Mouse (Mus musculus): ENCODE data around the gene Wnt10a. TPM values are rescaled to one million over a fixed set of nuclear protein-coding genes. Genes with fewer than 3 reads are reported as not detected.

The Wnt10a gene
- 1.6 and 2.0 TPM in 2 replicates for polyA plus RNA-seq (2014; fragmentation: Nextera tagmentation; extraction: Ambion mirVana)

DNA sequence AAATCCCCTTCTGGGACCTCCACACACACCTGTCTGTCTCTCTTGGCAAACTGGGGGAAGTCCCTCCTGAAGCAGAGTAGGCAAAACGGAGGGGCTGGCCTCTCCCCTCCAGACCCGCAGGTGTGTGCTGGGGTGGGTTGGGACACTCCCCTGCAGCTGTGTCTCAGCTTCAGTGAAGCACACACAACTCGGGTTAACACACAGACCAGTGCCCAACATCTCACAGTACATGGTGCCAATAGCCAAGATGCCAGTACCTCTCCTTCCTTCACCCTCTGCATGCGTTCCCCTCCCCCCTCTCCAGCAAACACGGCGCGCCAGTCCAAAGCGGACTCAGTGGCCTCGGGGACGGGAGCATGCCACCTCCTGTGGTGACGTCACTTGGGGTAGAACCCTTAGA, at the start of gene Wnt10a:
Gene Wnt10a (plus strand): TSS at position 268 of the 400 bp plus-strand sequence.
- ATAC-seq (ENCODE audit: low FRiP score) (no peak), DNase-seq (ENCODE audit: low spot score) (no peak)
- H3K9me3 ChIP-seq (ENCODE audit: control insufficient read depth, low read length), result no peaks in the 10 kb centered on the region
- H3K4me1 ChIP-seq (replicated peaks; ENCODE audit: control insufficient read depth, insufficient read depth, low read length), result peaks cover 7% of the 10 kb centered on the region
- H3K27me3 ChIP-seq (ENCODE audit: control insufficient read depth, insufficient read depth, low read length), result peaks cover 94% of the 10 kb centered on the region
- WGBS, result 0% methylated on average over 10 of the region's 11 CpGs
- H3K4me3 ChIP-seq (ENCODE audit: low read depth, low read length), result peak within 1 kb of the TSS; percentile 18
- peak within 1 kb of the TSS; percentile 4; the same call in 1 of the 2 replicates for H3K9ac ChIP-seq (ENCODE audit: low read depth, low read length)
- H3K27ac ChIP-seq (ENCODE audit: low read depth, low read length), result no peak within 1 kb of the TSS
- peak within 1 kb of the TSS; percentile 29 for H3K4me2 ChIP-seq (replicated peaks; ENCODE audit: low read depth, low read length)
- H3K36me3 ChIP-seq (ENCODE audit: control insufficient read depth, insufficient read depth, low read length), result no peaks in the 10 kb centered on the region

DNA sequence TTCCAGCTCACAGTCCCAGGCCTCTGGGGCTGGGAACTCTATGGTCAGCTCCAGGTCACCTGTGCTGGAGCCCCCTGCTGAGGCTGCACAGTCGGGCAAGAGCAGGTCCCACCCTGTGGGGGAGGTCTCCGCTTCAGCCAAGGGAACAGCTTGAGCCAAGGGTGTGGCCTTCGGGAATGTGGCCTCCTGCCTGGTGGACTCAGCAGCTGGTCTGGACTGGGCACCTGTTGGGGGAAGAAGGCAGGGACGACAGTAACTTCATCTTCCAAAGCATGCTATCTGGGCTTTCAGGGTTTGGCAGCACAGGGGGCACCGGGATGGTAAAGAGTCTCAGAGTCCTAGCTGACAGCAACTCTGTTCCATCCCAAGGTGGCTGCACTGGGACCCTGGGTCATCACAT, 44.0 kb upstream of the Wnt10a start:
- Histone ChIP-seq H3K4me3 (ENCODE audit: low read depth, low read length) (no peak overlapping the region), H3K36me3 (ENCODE audit: control insufficient read depth, insufficient read depth, low read length) (no peaks in the 10 kb centered on the region), H3K27me3 (ENCODE audit: control insufficient read depth, insufficient read depth, low read length) (peaks cover 9% of the 10 kb centered on the region), H3K27ac (ENCODE audit: low read depth, low read length) (no peak overlapping the region), H3K4me2 (replicated peaks; ENCODE audit: low read depth, low read length) (no peak overlapping the region), H3K9ac (ENCODE audit: low read depth, low read length) (no peak overlapping the region), H3K9me3 (ENCODE audit: control insufficient read depth, low read length) (no peaks in the 10 kb centered on the region), H3K4me1 (replicated peaks; ENCODE audit: control insufficient read depth, insufficient read depth, low read length) (no peaks in the 10 kb centered on the region)
- DNase-seq (ENCODE audit: low spot score), result no peak
- WGBS, result 81% methylated on average over 5 of the region's 5 CpGs
- no peak for ATAC-seq (ENCODE audit: low FRiP score)

DNA sequence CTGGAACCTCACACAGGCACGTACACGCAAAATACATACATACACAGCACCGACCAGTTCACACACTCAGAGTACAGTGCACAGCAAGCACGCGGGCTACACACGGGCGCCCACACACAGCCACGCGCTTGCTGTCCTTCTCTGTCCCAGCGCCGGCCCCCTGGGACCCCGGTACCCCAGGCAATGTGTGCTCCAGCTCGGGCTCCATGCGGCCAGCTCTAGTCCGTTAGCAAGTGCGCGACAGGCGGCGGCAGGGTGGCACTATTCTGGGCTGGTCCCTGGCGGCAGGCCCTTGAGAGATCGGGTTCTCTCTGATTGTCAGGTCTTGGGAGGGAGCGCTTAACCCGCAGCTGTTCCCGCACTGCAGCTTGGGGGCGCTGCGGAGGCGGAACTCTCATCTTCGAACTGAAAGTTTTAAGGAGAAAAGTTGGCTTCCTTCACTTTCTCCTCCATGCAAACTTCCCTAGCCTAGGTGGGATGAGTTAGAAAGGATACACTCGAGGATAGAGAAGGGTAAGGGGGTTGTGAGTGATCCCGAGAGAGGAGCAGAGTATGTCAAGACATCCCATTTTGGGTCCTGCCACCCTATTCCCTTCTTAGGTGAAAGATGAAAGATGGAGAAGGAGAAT, 42.6 kb upstream of the Wnt10a start, which contains the start of gene Prkag3:
Gene Prkag3 (minus strand): TSS at position 579 of the 629 bp plus-strand sequence.
- ATAC-seq (ENCODE audit: low FRiP score), result no peak

DNA sequence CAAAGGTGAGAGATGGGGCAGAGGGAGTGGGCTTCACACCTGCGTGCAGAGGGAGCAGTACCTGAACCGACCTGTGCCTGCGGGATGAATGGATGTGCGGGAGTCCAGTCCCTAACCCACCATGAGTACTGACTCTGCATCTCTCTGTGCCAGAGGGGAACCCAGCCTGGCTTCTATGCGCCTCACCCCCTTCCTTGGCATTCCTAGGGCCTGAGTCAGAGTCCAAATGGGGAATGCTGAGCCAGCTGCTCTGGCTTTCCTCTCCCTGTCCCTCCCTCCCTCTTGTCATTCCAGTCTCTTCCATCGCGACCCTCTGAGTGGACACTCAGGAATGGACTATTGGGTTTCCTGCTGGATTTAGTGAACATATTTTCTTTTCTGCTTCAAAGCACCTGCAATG, 42.0 kb upstream of the Wnt10a start:
- no peak overlapping the region for H3K27ac ChIP-seq (ENCODE audit: low read depth, low read length)
- H3K9me3 ChIP-seq (ENCODE audit: control insufficient read depth, low read length), result no peaks in the 10 kb centered on the region
- DNase-seq (ENCODE audit: low spot score) (no peak), ATAC-seq (ENCODE audit: low FRiP score) (no peak)
- WGBS, result 64% methylated on average over 7 of the region's 7 CpGs
- no peak overlapping the region for H3K4me2 ChIP-seq (replicated peaks; ENCODE audit: low read depth, low read length)
- H3K4me3 ChIP-seq (ENCODE audit: low read depth, low read length), result no peak overlapping the region
- H3K4me1 ChIP-seq (replicated peaks; ENCODE audit: control insufficient read depth, insufficient read depth, low read length), result no peaks in the 10 kb centered on the region
- H3K27me3 ChIP-seq (ENCODE audit: control insufficient read depth, insufficient read depth, low read length), result peaks cover 9% of the 10 kb centered on the region
- H3K36me3 ChIP-seq (ENCODE audit: control insufficient read depth, insufficient read depth, low read length), result no peaks in the 10 kb centered on the region
- H3K9ac ChIP-seq (ENCODE audit: low read depth, low read length), result no peak overlapping the region

More for the DNA sequence above, 42.6 kb upstream of the Wnt10a start, which contains the start of gene Prkag3:
- no peak within 1 kb of the TSS for H3K27ac ChIP-seq (ENCODE audit: low read depth, low read length)
- H3K9ac ChIP-seq (ENCODE audit: low read depth, low read length), result no peak within 1 kb of the TSS
- H3K4me2 ChIP-seq (replicated peaks; ENCODE audit: low read depth, low read length), result no peak within 1 kb of the TSS; the same call in 1 of the 2 replicates
- H3K36me3 ChIP-seq (ENCODE audit: control insufficient read depth, insufficient read depth, low read length), result no peaks in the 10 kb centered on the region
- DNase-seq (ENCODE audit: low spot score), result peak; percentile 68
- no peaks in the 10 kb centered on the region for H3K4me1 ChIP-seq (replicated peaks; ENCODE audit: control insufficient read depth, insufficient read depth, low read length)
- peaks cover 9% of the 10 kb centered on the region for H3K27me3 ChIP-seq (ENCODE audit: control insufficient read depth, insufficient read depth, low read length)
- H3K9me3 ChIP-seq (ENCODE audit: control insufficient read depth, low read length), result no peaks in the 10 kb centered on the region
- 11% methylated on average over 30 of the region's 30 CpGs for WGBS
- peak within 1 kb of the TSS; percentile 4; the same call in 1 of the 2 replicates for H3K4me3 ChIP-seq (ENCODE audit: low read depth, low read length)

DNA sequence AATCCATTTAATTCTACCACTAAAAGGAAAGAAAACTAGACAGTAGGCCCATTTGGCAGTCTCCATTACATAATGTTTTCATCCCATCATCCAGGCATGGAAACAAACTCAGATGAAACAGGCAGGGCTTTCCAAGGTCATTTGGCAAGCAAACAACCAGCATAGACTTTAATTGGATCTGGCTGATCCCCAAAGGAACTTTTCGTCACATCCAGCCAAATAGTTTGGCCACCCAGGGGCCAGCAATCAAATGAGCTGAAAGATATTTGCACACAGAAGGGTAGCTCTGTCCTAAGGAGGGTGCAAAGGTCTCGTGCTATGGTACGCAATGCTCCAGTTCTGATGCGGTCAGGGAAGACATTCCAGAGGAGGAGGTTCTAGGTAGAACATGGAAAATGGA, 40.6 kb upstream of the Wnt10a start:
- Histone ChIP-seq H3K27me3 (ENCODE audit: control insufficient read depth, insufficient read depth, low read length) (peaks cover 9% of the 10 kb centered on the region), H3K9ac (ENCODE audit: low read depth, low read length) (no peak overlapping the region), H3K4me3 (ENCODE audit: low read depth, low read length) (no peak overlapping the region), H3K4me2 (replicated peaks; ENCODE audit: low read depth, low read length) (no peak overlapping the region), H3K27ac (ENCODE audit: low read depth, low read length) (no peak overlapping the region), H3K9me3 (ENCODE audit: control insufficient read depth, low read length) (no peaks in the 10 kb centered on the region), H3K36me3 (ENCODE audit: control insufficient read depth, insufficient read depth, low read length) (no peaks in the 10 kb centered on the region), H3K4me1 (replicated peaks; ENCODE audit: control insufficient read depth, insufficient read depth, low read length) (no peaks in the 10 kb centered on the region)
- DNase-seq (ENCODE audit: low spot score), result no peak
- WGBS, result 85% methylated on average over 4 of the region's 4 CpGs
- ATAC-seq (ENCODE audit: low FRiP score), result no peak

DNA sequence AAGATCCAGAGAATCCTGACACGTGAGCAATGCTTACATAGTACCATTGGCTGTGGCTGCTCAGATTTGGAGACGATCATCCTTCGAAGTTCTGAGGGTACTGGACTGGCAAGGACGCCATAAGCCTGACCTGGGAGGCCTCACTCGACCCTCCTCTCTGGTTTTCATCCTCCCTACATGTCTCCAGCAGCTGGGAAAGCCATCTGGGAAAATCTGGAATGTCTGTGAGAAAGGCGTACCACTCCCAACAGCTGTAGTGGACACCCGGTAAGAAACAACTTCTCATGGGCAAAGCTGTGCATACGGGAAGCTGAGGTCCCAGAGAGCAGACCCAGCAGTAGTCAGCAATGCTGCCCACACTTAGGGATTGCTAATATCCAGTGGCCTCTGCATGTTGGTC, 39.2 kb upstream of the Wnt10a start:
- 87% methylated on average over 8 of the region's 8 CpGs for WGBS
- H3K27me3 ChIP-seq (ENCODE audit: control insufficient read depth, insufficient read depth, low read length), result peaks cover 9% of the 10 kb centered on the region
- ATAC-seq (ENCODE audit: low FRiP score) (no peak), DNase-seq (ENCODE audit: low spot score) (no peak)
- H3K4me3 ChIP-seq (ENCODE audit: low read depth, low read length), result no peak overlapping the region
- no peak overlapping the region for H3K9ac ChIP-seq (ENCODE audit: low read depth, low read length)
- H3K27ac ChIP-seq (ENCODE audit: low read depth, low read length), result no peak overlapping the region
- no peaks in the 10 kb centered on the region for H3K4me1 ChIP-seq (replicated peaks; ENCODE audit: control insufficient read depth, insufficient read depth, low read length)
- no peaks in the 10 kb centered on the region for H3K9me3 ChIP-seq (ENCODE audit: control insufficient read depth, low read length)
- no peak overlapping the region for H3K4me2 ChIP-seq (replicated peaks; ENCODE audit: low read depth, low read length)
- H3K36me3 ChIP-seq (ENCODE audit: control insufficient read depth, insufficient read depth, low read length), result no peaks in the 10 kb centered on the region

DNA sequence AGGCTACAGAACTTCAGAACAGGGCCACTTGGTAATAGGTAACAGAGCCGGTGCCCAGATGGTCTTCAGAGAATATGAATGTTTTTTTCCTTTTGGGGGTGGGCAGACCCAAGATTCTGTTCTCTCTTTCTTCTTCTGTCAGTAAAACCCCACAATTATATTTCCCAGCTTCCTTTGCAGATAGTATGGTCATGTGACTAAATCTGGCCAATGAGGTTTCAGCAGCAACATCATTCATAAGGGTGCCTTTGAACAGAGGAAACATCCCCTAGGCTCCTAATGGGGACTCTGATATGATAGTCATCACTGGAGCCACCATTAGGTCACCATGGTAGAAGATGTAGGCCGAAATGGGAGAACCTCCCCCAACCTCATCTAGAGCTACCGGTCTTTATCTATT, 38.5 kb upstream of the Wnt10a start:
- Histone ChIP-seq H3K9me3 (ENCODE audit: control insufficient read depth, low read length) (no peaks in the 10 kb centered on the region), H3K9ac (ENCODE audit: low read depth, low read length) (no peak overlapping the region), H3K4me2 (replicated peaks; ENCODE audit: low read depth, low read length) (no peak overlapping the region), H3K4me3 (ENCODE audit: low read depth, low read length) (no peak overlapping the region), H3K36me3 (ENCODE audit: control insufficient read depth, insufficient read depth, low read length) (no peaks in the 10 kb centered on the region), H3K4me1 (replicated peaks; ENCODE audit: control insufficient read depth, insufficient read depth, low read length) (no peaks in the 10 kb centered on the region), H3K27me3 (ENCODE audit: control insufficient read depth, insufficient read depth, low read length) (peaks cover 6% of the 10 kb centered on the region), H3K27ac (ENCODE audit: low read depth, low read length) (no peak overlapping the region)
- WGBS, result 95% methylated on average over 3 of the region's 3 CpGs
- ATAC-seq (ENCODE audit: low FRiP score) (no peak), DNase-seq (ENCODE audit: low spot score) (no peak)

DNA sequence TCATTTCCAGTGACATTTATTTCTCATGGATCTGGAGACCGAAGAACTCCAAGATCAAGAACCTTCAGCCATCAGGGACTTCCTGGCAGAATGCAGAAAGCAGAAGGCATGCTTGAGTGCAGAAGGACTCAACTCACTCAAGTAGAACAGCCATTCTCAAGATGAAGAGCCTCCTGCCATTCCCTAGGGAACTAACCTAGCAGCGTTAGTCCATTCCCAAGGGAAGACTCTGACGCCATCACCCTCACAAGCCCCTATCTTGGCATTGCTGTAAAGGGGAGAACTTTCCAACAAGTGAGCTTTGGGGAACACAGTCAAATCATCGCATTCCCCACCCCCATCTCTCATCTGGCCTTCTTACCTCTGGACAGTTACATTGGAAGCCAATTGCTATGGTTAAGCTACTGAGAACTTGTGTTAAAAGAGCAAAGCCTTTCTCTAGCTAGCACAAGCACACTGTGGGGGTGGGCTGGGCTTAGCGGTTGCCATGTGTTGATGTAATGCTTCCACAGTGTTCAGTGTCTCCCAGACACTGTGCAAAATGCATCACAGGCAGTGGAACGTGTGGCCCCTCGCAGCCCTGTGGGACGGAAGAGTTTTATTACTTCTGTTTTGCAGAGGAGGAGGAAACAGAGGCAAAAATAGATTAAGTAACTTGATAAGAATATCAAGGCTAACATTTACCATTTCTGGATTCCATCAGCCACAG, 37.9 kb upstream of the Wnt10a start:
- WGBS, result 88% methylated on average over 8 of the region's 8 CpGs
- H3K27ac ChIP-seq (ENCODE audit: low read depth, low read length), result no peak overlapping the region

More for the DNA sequence above, 37.9 kb upstream of the Wnt10a start:
- H3K36me3 ChIP-seq (ENCODE audit: control insufficient read depth, insufficient read depth, low read length), result no peaks in the 10 kb centered on the region
- no peaks in the 10 kb centered on the region for H3K9me3 ChIP-seq (ENCODE audit: control insufficient read depth, low read length)
- no peak overlapping the region for H3K4me3 ChIP-seq (ENCODE audit: low read depth, low read length)
- no peak overlapping the region for H3K4me2 ChIP-seq (replicated peaks; ENCODE audit: low read depth, low read length)
- H3K4me1 ChIP-seq (replicated peaks; ENCODE audit: control insufficient read depth, insufficient read depth, low read length), result no peaks in the 10 kb centered on the region
- no peak for DNase-seq (ENCODE audit: low spot score)
- H3K9ac ChIP-seq (ENCODE audit: low read depth, low read length), result no peak overlapping the region
- no peak for ATAC-seq (ENCODE audit: low FRiP score)
- peaks cover 4% of the 10 kb centered on the region for H3K27me3 ChIP-seq (ENCODE audit: control insufficient read depth, insufficient read depth, low read length)
